Mouse (Mus musculus) stomach, embryonic 16.5 days (tissue): ENCODE results near the gene D430019H16Rik. TPM values are rescaled to one million over a fixed set of nuclear protein-coding genes. Genes with fewer than 3 reads are reported as not detected.

Experiments
- ATAC-seq: fragments of 200-750 bp; cut with Nextera tagmentation; 2 replicates; pipeline ENCODE4 v1.8.0; 2017; ENCODE audit warnings: moderate number of reproducible peaks, moderate TSS enrichment; ENCODE audit not compliant: insufficient read depth, low FRiP score
- H3K27ac ChIP-seq: fragments of 300-500 bp; sonication (generic); 2 replicates; pipeline ENCODE4 v1.5.1; 2014; ENCODE audit warnings: low read length
- H3K27me3 ChIP-seq: fragments of 300-500 bp; sonication (generic); 2 replicates; pipeline ENCODE4 v1.6.1; 2014; ENCODE audit warnings: low read length, control low read depth, mixed read lengths; ENCODE audit not compliant: control insufficient read depth, insufficient read depth
- H3K36me3 ChIP-seq: fragments of 300-500 bp; sonication (generic); 2 replicates; pipeline ENCODE4 v1.6.1; 2014; ENCODE audit warnings: low read length; ENCODE audit not compliant: control insufficient read depth, insufficient read depth
- H3K4me1 ChIP-seq: fragments of 300-500 bp; sonication (generic); 2 replicates; pipeline ENCODE4 v1.6.1; 2014; ENCODE audit warnings: low read length, control low read depth, mixed read lengths; ENCODE audit not compliant: control insufficient read depth, insufficient read depth
- H3K4me2 ChIP-seq: fragments of 300-500 bp; sonication (generic); 2 replicates; pipeline ENCODE4 v1.6.1; 2014; ENCODE audit warnings: low read depth, low read length, mixed read lengths
- H3K4me3 ChIP-seq: fragments of 300-500 bp; sonication (generic); replicated peaks from 2 replicates; pipeline ENCODE4 v1.5.1; 2014; ENCODE audit warnings: mild to moderate bottlenecking, low read length
- H3K9ac ChIP-seq: fragments of 300-500 bp; sonication (generic); 2 replicates; pipeline ENCODE4 v1.6.1; 2014; ENCODE audit warnings: low read length
- H3K9me3 ChIP-seq: fragments of 300-500 bp; sonication (generic); replicated peaks from 2 replicates; pipeline ENCODE4 v1.6.1; 2016; ENCODE audit warnings: low read length, control low read depth; ENCODE audit not compliant: control insufficient read depth
- WGBS: fragments of 180-500 bp; shearing (Covaris S2); extraction: QIAGEN DNeasy Blood & Tissue Kit; methylation state at CpG from one replicate; pipeline ENCODE4 v1.1.7; 2014; 5-methylcytosine and 5-hydroxymethylcytosine counted together
- polyA plus RNA-seq: library from polyadenylated mRNA; unstranded; fragments of >200 nt; fragmentation: Nextera tagmentation; extraction: Ambion mirVana; gene quantifications from 2 replicates; pipeline ENCODE4 v1.2.1, GENCODE M21; 2015

The D430019H16Rik gene
- polyA plus RNA-seq, 1 experiment from 2014 or later, result 1.3 TPM

DNA sequence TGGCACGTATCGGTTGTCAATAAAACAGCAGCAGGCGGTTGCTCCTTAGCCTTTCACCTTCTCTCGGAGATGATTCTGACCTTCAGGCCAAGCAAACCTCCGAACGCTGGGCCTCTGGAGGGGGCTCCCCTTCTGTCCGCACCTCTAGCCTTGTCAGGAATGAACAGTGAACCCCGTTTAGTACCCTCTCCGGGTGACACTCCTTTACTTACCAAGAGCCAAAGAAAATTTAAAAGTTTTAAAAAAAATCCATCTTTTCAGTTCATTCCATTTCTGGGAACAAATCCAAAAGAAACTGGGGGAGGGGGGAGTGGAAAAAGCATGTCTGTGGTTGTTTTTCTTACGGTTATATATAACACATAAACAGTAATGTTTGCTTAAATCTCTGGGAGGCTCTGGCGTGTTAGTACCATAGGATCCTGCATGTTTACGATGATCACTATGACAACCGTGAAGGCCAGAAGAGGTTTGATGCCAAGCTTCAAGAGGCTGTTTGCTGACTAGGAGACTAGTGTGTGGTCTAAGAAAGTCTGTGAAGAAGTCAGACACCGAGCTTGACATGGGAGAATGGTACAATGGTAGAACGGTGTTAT lies 67.6 kb downstream of the D430019H16Rik start:
- no peaks in the 10 kb centered on the region for H3K27me3 ChIP-seq
- 42% methylated on average over 15 of the region's 15 CpGs for whole genome bisulfite sequencing
- no peak overlapping the region for H3K4me3 ChIP-seq
- H3K4me1 ChIP-seq, result peaks cover 15% of the 10 kb centered on the region; the same call in 1 of the 2 replicates
- peak overlapping the region; percentile 59 for H3K27ac ChIP-seq
- no peaks in the 10 kb centered on the region for H3K36me3 ChIP-seq
- H3K4me2 ChIP-seq, result no peak overlapping the region
- peak; percentile 74; the same call in 1 of the 2 replicates for ATAC-seq
- H3K9me3 ChIP-seq, result no peaks in the 10 kb centered on the region
- H3K9ac ChIP-seq, result no peak overlapping the region

DNA sequence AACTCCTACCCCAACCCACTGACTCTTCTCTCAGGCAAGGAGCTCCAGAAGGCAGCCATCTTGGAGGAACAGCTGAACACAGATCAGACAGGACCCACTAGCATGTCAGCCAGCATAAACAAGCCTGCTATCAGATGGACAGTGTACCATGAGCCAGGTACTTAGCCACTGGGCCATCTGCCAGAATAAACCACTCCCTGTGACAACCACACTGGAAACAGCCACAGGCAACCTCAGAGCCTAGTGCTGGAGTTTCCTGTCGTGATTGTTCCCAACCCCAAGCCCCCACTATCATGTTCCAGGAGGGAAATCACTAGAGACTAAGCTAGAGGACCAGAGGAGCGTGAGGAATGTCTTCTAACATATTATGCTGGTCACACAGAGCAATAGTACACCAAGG lies 70.1 kb downstream of the D430019H16Rik start:
- 0 out of 2 replicates have a peak, but pooled peaks cover 6% of the 10 kb centered on the region for H3K4me1 ChIP-seq

DNA sequence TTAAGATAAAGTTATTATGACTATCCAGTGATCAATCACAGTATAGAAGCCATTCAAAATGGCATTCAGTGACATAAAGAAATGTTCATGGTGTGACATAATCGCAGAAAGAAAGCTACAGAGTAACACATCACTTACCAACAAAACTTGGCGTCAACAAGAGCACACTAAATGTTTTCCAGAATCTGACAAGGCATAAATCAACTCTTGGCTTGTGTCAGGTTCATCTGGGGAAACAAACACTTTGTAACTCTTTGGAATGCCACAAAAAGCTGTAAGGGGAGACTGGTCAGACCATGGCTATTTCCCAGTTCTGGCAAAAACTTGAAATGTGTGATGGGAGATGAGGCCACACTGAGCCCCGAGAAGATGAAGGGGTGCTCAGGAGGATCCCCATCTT lies 72.5 kb downstream of the D430019H16Rik start:
- WGBS, result 77% methylated on average over 3 of the region's 3 CpGs
- H3K27ac ChIP-seq, result peak overlapping the region; percentile 58

More for the DNA sequence above, 70.1 kb downstream of the D430019H16Rik start:
- H3K36me3 ChIP-seq, result no peaks in the 10 kb centered on the region
- no peak overlapping the region for H3K27ac ChIP-seq
- no peak overlapping the region for H3K4me3 ChIP-seq
- WGBS, result 67% methylated on average over 2 of the region's 2 CpGs
- no peak for ATAC-seq
- H3K4me2 ChIP-seq, result no peak overlapping the region
- H3K9ac ChIP-seq, result no peak overlapping the region
- no peaks in the 10 kb centered on the region for H3K27me3 ChIP-seq
- no peaks in the 10 kb centered on the region for H3K9me3 ChIP-seq

DNA sequence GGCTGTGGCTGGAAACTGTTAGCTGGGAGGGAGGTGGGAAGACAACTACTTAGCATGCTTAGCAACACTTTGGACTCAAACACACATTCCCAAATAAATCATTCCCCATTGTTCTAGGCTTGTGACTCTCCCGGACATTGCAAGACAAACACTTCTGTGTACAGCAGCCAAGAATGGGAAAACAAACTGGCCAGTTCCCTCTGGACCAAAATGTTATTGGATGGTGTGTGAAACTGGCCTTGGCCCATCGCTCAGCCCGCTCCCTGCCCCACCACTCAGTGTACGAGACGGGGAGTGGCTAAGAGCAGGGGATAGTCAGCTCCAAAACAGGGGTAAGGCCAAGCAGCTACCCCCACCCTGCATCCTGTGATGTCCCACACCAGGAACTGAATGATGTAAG lies 73.2 kb downstream of the D430019H16Rik start:
- Histone ChIP-seq H3K9me3 (no peaks in the 10 kb centered on the region), H3K9ac (no peak overlapping the region), H3K4me3 (no peak overlapping the region), H3K4me2 (no peak overlapping the region), H3K27me3 (no peaks in the 10 kb centered on the region), H3K27ac (peak overlapping the region; percentile 58; the same call in 1 of the 2 replicates), H3K36me3 (no peaks in the 10 kb centered on the region), H3K4me1 (no peaks in the 10 kb centered on the region)
- WGBS, result 39% methylated on average over 5 of the region's 5 CpGs
- ATAC-seq, result peak; percentile 86

More for the DNA sequence above, 72.5 kb downstream of the D430019H16Rik start:
- Histone ChIP-seq H3K36me3 (no peaks in the 10 kb centered on the region), H3K27me3 (no peaks in the 10 kb centered on the region), H3K4me3 (no peak overlapping the region), H3K9ac (no peak overlapping the region), H3K9me3 (no peaks in the 10 kb centered on the region), H3K4me2 (no peak overlapping the region), H3K4me1 (0 out of 2 replicates have a peak, but pooled peaks cover 2% of the 10 kb centered on the region)
- ATAC-seq, result no peak

DNA sequence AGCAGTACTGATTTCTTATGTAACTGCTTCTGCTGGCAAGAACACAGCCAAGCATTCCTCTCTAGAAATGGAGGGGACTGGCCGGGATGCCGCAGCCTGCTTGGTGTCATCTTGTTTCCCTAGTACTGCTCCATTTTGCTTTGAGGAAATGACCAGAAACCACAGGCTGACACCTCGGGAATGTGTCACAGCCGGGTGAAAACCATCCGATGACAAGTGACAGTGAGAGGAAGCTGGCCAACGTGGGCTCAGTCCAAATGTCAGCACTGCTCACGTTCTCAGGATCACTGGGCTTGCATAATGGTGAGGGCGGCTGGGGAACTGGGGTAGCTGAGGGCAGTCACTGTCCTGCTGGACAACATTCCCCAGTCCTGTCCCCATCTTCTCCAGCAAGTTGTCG lies 75.9 kb downstream of the D430019H16Rik start:
- Histone ChIP-seq H3K27ac (no peak overlapping the region), H3K27me3 (no peaks in the 10 kb centered on the region), H3K36me3 (no peaks in the 10 kb centered on the region), H3K9ac (no peak overlapping the region), H3K4me2 (no peak overlapping the region), H3K4me3 (no peak overlapping the region), H3K4me1 (no peaks in the 10 kb centered on the region), H3K9me3 (no peaks in the 10 kb centered on the region)
- ATAC-seq, result no peak
- 59% methylated on average over 9 of the region's 9 CpGs for WGBS

DNA sequence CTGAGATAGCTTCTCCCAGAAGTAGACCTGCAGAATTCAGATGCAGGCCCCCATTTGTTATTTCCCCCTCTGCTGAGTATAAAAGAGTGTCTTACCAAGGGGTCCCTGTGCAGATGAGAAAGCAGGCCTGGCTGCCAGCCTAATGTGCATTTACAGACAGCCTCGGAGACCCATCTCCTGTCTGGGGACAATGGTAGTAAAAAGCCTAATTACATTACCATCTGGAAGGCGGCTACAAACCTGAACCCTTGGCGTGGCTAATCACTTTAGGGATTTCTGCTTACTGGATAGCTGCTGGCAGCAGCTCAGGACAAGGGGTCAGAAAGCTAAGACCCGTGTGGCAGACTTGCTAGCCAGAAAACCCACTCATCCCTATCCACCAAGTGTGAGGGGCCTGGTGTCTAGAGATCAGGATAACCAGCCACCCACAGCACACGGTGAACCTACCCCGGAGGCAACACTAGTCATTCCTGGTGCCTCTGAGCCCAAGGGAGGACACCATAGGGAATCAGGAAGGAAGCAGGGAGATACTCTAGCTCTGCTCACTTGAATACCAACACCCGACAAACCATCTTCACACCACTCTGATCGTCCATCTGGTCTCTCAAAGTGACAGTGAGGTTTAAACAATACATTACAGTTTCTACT lies 78.2 kb downstream of the D430019H16Rik start:
- 62% methylated on average over 8 of the region's 8 CpGs for WGBS
- H3K9ac ChIP-seq, result no peak overlapping the region
- H3K9me3 ChIP-seq, result no peaks in the 10 kb centered on the region
- no peaks in the 10 kb centered on the region for H3K4me1 ChIP-seq
- H3K4me3 ChIP-seq, result no peak overlapping the region
- no peaks in the 10 kb centered on the region for H3K36me3 ChIP-seq
- H3K27ac ChIP-seq, result peak overlapping the region; percentile 37
- no peak for ATAC-seq
- no peak overlapping the region for H3K4me2 ChIP-seq
- no peaks in the 10 kb centered on the region for H3K27me3 ChIP-seq

DNA sequence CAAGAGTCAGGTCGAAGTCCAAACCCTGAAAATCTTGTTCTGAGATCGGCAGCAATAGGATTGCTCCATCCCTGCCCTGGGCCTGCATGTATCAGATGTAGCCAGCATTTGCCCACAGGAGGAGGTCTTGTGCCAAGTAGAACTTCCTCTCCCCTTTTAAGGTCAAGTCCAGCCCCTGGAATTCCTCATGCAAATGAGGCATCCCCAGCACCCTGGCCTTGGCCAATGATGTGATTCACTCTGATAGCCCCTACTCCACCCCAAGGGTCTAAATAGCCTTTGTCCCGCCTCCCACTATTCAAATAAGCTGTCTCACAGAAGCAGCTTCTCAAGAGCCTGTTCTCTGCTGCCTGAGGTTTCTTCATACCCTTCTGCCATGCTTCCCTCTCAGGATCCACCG lies 81.2 kb downstream of the D430019H16Rik start:
- ATAC-seq, result no peak
- no peaks in the 10 kb centered on the region for H3K4me1 ChIP-seq
- H3K27me3 ChIP-seq, result no peaks in the 10 kb centered on the region
- H3K4me3 ChIP-seq, result no peak overlapping the region
- WGBS, result 87% methylated on average over 4 of the region's 4 CpGs
- H3K9me3 ChIP-seq, result no peaks in the 10 kb centered on the region
- H3K27ac ChIP-seq, result no peak overlapping the region
- H3K9ac ChIP-seq, result no peak overlapping the region
- H3K4me2 ChIP-seq, result no peak overlapping the region
- no peaks in the 10 kb centered on the region for H3K36me3 ChIP-seq

DNA sequence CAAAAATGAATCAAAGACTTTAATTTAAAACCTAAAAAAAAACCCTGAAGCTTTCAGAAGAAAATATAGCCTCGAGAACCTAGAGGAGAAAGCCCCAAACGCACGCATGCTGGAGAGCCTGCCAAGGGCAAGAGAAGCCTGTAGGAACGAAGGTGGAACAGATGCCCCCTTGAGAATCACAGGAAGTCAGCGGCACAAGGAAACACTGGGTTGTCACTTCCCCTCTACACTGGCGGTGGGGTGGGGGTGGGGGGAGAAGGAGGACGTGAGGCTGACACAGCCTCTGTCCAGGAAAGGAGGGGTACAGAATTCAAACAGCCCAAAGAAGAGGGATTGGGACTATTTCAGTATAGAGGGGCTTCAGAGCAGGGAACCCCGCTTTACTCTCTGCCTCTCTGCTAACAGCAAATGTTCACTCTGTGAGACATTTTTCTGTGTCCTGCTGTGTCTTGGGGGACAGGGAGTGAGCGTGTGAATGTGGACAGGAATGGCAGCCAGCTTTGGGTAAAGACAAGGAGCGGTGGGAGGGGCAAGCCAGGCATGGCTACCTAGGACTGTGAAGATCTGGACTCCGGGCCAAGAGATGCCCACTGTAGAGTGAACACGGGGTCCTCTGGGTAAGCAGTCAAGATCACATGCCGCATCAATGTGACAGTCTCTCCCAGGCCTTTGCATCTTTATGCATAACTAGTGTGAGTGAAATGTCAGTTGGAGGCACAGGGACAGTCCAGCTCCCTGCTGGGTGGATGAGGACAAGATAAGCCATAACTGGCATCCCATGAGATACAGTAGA lies 82.5 kb downstream of the D430019H16Rik start:
- 0 out of 2 replicates have a peak overlapping the region, but pooled peaks have one; percentile 10 for H3K27ac ChIP-seq
- H3K4me2 ChIP-seq, result no peak overlapping the region
- no peak for ATAC-seq
- 64% methylated on average over 13 of the region's 13 CpGs for WGBS
- no peaks in the 10 kb centered on the region for H3K4me1 ChIP-seq
- H3K9ac ChIP-seq, result no peak overlapping the region
- H3K27me3 ChIP-seq, result no peaks in the 10 kb centered on the region
- H3K9me3 ChIP-seq, result no peaks in the 10 kb centered on the region
- H3K4me3 ChIP-seq, result no peak overlapping the region
- no peaks in the 10 kb centered on the region for H3K36me3 ChIP-seq

DNA sequence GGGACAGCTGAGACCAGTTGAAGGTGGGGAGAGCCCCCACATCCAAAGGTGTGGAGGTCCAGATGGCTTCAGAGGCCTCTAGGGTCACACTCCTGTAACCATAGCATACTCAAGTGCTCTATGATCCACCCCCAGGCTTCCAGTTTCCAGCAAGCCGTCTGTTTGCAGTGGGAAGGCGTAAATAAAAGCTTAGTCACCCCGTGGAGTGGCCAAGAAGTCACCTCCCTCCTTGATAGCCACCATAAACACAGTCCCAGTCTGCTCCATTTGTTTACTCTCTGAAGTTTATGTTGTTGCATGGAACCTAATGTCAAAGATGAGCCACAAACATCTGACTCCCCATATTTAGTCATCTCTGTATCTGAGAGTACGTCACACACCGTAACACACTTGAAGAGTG lies 83.5 kb downstream of the D430019H16Rik start:
- H3K27me3 ChIP-seq, result no peaks in the 10 kb centered on the region
- no peak for ATAC-seq
- no peak overlapping the region for H3K27ac ChIP-seq
- H3K4me3 ChIP-seq, result no peak overlapping the region
- H3K4me1 ChIP-seq, result no peaks in the 10 kb centered on the region
- H3K9me3 ChIP-seq, result no peaks in the 10 kb centered on the region
- 42% methylated on average over 5 of the region's 5 CpGs for WGBS
- no peak overlapping the region for H3K4me2 ChIP-seq
- H3K9ac ChIP-seq, result no peak overlapping the region
- no peaks in the 10 kb centered on the region for H3K36me3 ChIP-seq
